Mouse (Mus musculus) kidney, adult 9 months (tissue): ENCODE measurements around the gene Lmnb2.
A peak's percentile ranks its signal among the peaks of the same experiment; 100 is the strongest.

Experiments
- DNase-seq: peaks from one replicate; pipeline ENCODE4 v3.0.0; 2022

Gene Lmnb2

GRCm38 (mm10) chr10:80897861-80898510 is 20.1 kb downstream of the Lmnb2 start:
- DNase-seq = no peak

- no peak for DNase-seq
Measured at GRCm38 (mm10) chr10:80896581-80897485, 21.2 kb downstream of the Lmnb2 start.

GRCm38 (mm10) chr10:80895697-80896096 is 22.3 kb downstream of the Lmnb2 start:
- no peak for DNase-seq

GRCm38 (mm10) chr10:80895100-80895499 is 22.9 kb downstream of the Lmnb2 start:
- DNase-seq = no peak

- peak; percentile 84 for DNase-seq
Measured at GRCm38 (mm10) chr10:80887181-80887580, 30.9 kb downstream of the Lmnb2 start.

GRCm38 (mm10) chr10:80881301-80881700 is 36.7 kb downstream of the Lmnb2 start:
- peak; percentile 82 for DNase-seq

GRCm38 (mm10) chr10:80880901-80881300 is 37.1 kb downstream of the Lmnb2 start:
- DNase-seq = no peak

- DNase-seq = peak; percentile 71
Measured at GRCm38 (mm10) chr10:80880131-80880641, 37.9 kb downstream of the Lmnb2 start.

- DNase-seq = no peak
Measured at GRCm38 (mm10) chr10:80876594-80876993, 41.5 kb downstream of the Lmnb2 start.

GRCm38 (mm10) chr10:80876028-80876427 is 42.0 kb downstream of the Lmnb2 start:
- DNase-seq = peak; percentile 67

- DNase-seq = no peak
Measured at GRCm38 (mm10) chr10:80874035-80874434, 44.0 kb downstream of the Lmnb2 start.

GRCm38 (mm10) chr10:80871581-80871980 is 46.5 kb downstream of the Lmnb2 start, which contains the start of gene Tmprss9:
Gene Tmprss9 (plus strand): TSS chr10:80871848.
- DNase-seq = peak; percentile 36

- DNase-seq = peak; percentile 92
Measured at GRCm38 (mm10) chr10:80870993-80871392, 47.1 kb downstream of the Lmnb2 start.

- no peak for DNase-seq
Measured at GRCm38 (mm10) chr10:80864446-80864845, 53.6 kb downstream of the Lmnb2 start.

GRCm38 (mm10) chr10:80862305-80862704 is 55.7 kb downstream of the Lmnb2 start:
- no peak for DNase-seq

GRCm38 (mm10) chr10:80858350-80858935 is 59.6 kb downstream of the Lmnb2 start:
- no peak for DNase-seq

GRCm38 (mm10) chr10:80857848-80858247 is 60.2 kb downstream of the Lmnb2 start:
- no peak for DNase-seq

GRCm38 (mm10) chr10:80857386-80857785 is 60.7 kb downstream of the Lmnb2 start:
- DNase-seq = no peak

GRCm38 (mm10) chr10:80856908-80857307 is 61.1 kb downstream of the Lmnb2 start:
- no peak for DNase-seq

GRCm38 (mm10) chr10:80856267-80856666 is 61.8 kb downstream of the Lmnb2 start:
- DNase-seq = no peak

GRCm38 (mm10) chr10:80855749-80856073 is 62.3 kb downstream of the Lmnb2 start:
- DNase-seq = no peak

- peak; percentile 96 for DNase-seq
Measured at GRCm38 (mm10) chr10:80854913-80855748, 62.9 kb downstream of the Lmnb2 start, which contains the start of the genes Lsm7 and Sppl2b. Gene Lsm7 (minus strand): TSS chr10:80855209. Gene Sppl2b (plus strand): TSS chr10:80855275.
